Mouse (Mus musculus) myocyte (in vitro differentiated cells): ENCODE results near the gene Inava. TPM values are rescaled to one million over a fixed set of nuclear protein-coding genes. Genes with fewer than 3 reads are reported as not detected.

Experiments used
- H3K27me3 ChIP-seq: one replicate; pipeline ENCODE4 v1.6.1; 2011; ENCODE audit not compliant: control insufficient read depth, insufficient read depth, insufficient read length
- H3K36me3 ChIP-seq: one replicate; pipeline ENCODE4 v1.6.1; 2011; ENCODE audit not compliant: control insufficient read depth, insufficient read depth
- H3K4me2 ChIP-seq: one replicate; pipeline ENCODE4 v1.6.1; 2011; ENCODE audit warnings: low read depth, control low read depth
- H3K4me3 ChIP-seq: one replicate; pipeline ENCODE4 v1.5.1; 2011; ENCODE audit warnings: mild to moderate bottlenecking, control low read depth, moderate library complexity
- H3K79me2 ChIP-seq: one replicate; pipeline ENCODE4 v1.6.1; 2011; ENCODE audit not compliant: control insufficient read depth, insufficient read depth
- H3ac ChIP-seq: one replicate; pipeline ENCODE4 v1.6.1; 2011; ENCODE audit not compliant: control insufficient read depth, insufficient read length
- CEBPB ChIP-seq: IDR thresholded peaks from 2 replicates; pipeline ENCODE4 v1.6.1; 2011; ENCODE audit warnings: mild to moderate bottlenecking, moderate library complexity; ENCODE audit not compliant: poor library complexity, insufficient read depth, severe bottlenecking
- E2F4 ChIP-seq: IDR thresholded peaks from one replicate; pipeline ENCODE4 v1.6.1; 2011; ENCODE audit warnings: mild to moderate bottlenecking, control low read depth, moderate library complexity; ENCODE audit not compliant: insufficient read depth
- MAX ChIP-seq: IDR thresholded peaks from one replicate; pipeline ENCODE4 v1.6.1; 2011; ENCODE audit warnings: low read depth, mild to moderate bottlenecking, control low read depth
- MYOD1 ChIP-seq, 3 experiments: IDR thresholded peaks; one replicate each; pipeline ENCODE4 v1.6.1; 2011; ENCODE audit warnings: control low read depth in 2 of 3, low read depth in 2 of 3, mild to moderate bottlenecking in 2 of 3, moderate library complexity in 1 of 3; ENCODE audit not compliant: insufficient read length in 2 of 3, control insufficient read depth in 1 of 3
- MYOG ChIP-seq, 3 experiments: IDR thresholded peaks; one replicate each; pipeline ENCODE4 v1.6.1; 2011; ENCODE audit warnings: control low read depth in 2 of 3, low read depth in 2 of 3, mild to moderate bottlenecking in 2 of 3; ENCODE audit not compliant: insufficient read length in 2 of 3, control insufficient read depth in 1 of 3, insufficient read depth in 1 of 3
- POLR2A ChIP-seq: IDR thresholded peaks from one replicate; pipeline ENCODE4 v1.6.1; 2011; ENCODE audit warnings: low read depth, mild to moderate bottlenecking, control low read depth, moderate library complexity; ENCODE audit not compliant: insufficient read length
- POLR2AphosphoS2 ChIP-seq: IDR thresholded peaks from one replicate; pipeline ENCODE4 v1.6.1; 2011; ENCODE audit warnings: low read depth, control low read depth; ENCODE audit not compliant: insufficient read length
- REST ChIP-seq: IDR thresholded peaks from one replicate; pipeline ENCODE4 v1.6.1; 2011; ENCODE audit warnings: mild to moderate bottlenecking, control low read depth, moderate library complexity; ENCODE audit not compliant: insufficient read depth, insufficient read length
- SRF ChIP-seq: IDR thresholded peaks from one replicate; pipeline ENCODE4 v1.6.1; 2011; ENCODE audit warnings: low read depth; ENCODE audit not compliant: control insufficient read depth, insufficient read length
- TCF12 ChIP-seq: IDR thresholded peaks from one replicate; pipeline ENCODE4 v1.6.1; 2011; ENCODE audit warnings: mild to moderate bottlenecking, control low read depth; ENCODE audit not compliant: poor library complexity, insufficient read depth, severe bottlenecking
- TCF3 ChIP-seq: IDR thresholded peaks from one replicate; pipeline ENCODE4 v1.6.1; 2011; ENCODE audit warnings: low read depth, control low read depth; ENCODE audit not compliant: insufficient read length
- USF1 ChIP-seq: IDR thresholded peaks from one replicate; pipeline ENCODE4 v1.6.1; 2011; ENCODE audit warnings: low read depth, mild to moderate bottlenecking, control low read depth, moderate library complexity
- polyA plus RNA-seq: library from polyadenylated mRNA; unstranded; fragments of >200 nt; fragmentation: generic; extraction: Trizol; gene quantifications from one replicate; pipeline ENCODE4 v1.2.1, GENCODE M21; 2012; ENCODE audit warnings: missing spikeins

The Inava gene
- polyA plus RNA-seq, 1 experiment, result 11.1 TPM

DNA sequence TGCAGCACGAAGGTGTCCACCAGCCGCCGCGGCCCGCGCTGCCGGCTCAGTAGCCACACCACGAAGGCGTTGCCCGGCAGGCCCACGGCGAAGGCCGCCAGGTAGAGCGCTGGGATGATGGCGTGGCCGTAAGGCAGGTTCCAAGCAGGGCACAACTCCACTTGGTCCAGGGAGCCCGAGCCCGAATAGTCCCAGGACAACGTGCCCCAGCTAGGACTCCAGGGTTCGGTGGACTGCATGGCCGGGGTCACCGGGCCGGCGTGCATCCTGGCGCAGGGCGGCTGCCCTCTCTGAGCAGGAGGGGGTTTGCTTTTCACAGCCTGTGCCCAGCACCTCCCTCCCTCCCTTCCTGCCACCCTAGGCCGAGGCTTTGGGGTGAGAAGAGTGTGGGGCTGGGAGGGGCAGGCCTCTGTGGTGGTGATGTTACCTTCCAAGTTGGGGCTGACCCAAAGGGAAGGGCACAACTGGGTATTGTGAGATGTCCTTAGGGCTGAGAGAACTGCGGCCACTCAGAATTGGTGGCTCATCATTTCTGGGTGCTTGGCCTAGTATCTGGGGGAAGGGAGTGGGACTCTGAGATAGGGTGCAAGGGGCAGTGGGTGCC, 26.7 kb upstream of the Inava start, which contains the start of gene Gpr25:
TSS of gene Gpr25 (minus strand) at position 239 of the 604 bp plus-strand sequence.
- Histone ChIP-seq H3K4me2 (peak within 1 kb of the TSS; percentile 73), H3K27me3 (peaks cover 11% of the 10 kb centered on the region), H3K79me2 (no peaks in the 10 kb centered on the region), H3K36me3 (no peaks in the 10 kb centered on the region), H3K4me3 (no peak within 1 kb of the TSS), H3ac (peak within 1 kb of the TSS; percentile 2)
- TF ChIP-seq CEBPB, result no peak
- TF ChIP-seq POLR2A, result no peak
- no peak for TF ChIP-seq USF1
- no peak for TF ChIP-seq MYOG (IDR thresholded peaks at IDR 0.05; ENCODE audit: control insufficient read depth in 1 of 3, insufficient read depth in 1 of 3, insufficient read length in 2 of 3, low read depth in 2 of 3)
- TF ChIP-seq REST, result no peak
- no peak for TF ChIP-seq E2F4
- TF ChIP-seq TCF3, result no peak
- TF ChIP-seq MAX, result no peak
- no peak for TF ChIP-seq TCF12
- TF ChIP-seq MYOD1 (IDR thresholded peaks at IDR 0.05; ENCODE audit: control insufficient read depth in 1 of 3, insufficient read length in 2 of 3, low read depth in 2 of 3), result no peak

DNA sequence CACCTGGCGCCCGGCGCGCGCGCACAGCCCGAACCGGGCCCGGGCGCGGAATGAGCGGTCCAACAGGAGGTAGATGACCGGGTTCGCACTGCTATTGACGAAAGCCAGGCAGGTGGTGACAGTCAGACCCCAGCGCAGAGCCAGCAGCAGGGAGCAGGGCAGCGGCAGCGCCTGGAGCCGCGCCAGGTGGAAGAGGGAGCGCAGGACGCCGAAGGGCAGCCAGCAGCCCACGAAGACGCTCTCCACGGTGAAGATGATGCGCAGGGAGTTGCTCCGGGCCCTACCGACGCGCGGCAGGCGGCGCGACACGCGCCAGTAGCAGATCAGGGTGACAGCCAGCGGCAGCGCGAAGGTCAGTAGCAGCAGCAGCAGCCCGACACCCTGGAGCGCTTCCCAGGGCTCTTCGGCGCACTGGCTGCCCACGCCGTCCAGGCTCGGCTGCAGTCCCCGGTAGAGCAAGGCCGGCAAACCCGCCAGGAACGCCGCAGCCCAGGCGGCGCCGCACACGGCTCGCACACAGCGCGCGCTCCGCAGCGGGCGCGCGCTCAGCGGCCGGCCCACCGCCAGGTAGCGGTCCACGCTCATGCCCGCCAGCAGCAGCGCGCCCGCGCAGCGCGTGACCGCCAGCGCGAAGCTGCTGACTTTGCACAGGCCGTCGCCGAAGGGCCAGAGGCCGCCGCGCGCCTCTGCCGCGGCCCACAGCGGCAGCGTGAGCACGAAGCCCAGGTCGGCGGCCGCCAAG, 26.0 kb upstream of the Inava start:
- TF ChIP-seq MYOG (IDR thresholded peaks at IDR 0.05; ENCODE audit: control insufficient read depth in 1 of 3, insufficient read depth in 1 of 3, insufficient read length in 2 of 3, low read depth in 2 of 3) (no peak), TCF12 (no peak), TCF3 (no peak), SRF (no peak), MAX (no peak)
- Histone ChIP-seq H3ac (peak overlapping the region; percentile 2), H3K27me3 (peaks cover 11% of the 10 kb centered on the region), H3K4me3 (no peak overlapping the region), H3K79me2 (no peaks in the 10 kb centered on the region), H3K4me2 (peak overlapping the region; percentile 73), H3K36me3 (no peaks in the 10 kb centered on the region)

DNA sequence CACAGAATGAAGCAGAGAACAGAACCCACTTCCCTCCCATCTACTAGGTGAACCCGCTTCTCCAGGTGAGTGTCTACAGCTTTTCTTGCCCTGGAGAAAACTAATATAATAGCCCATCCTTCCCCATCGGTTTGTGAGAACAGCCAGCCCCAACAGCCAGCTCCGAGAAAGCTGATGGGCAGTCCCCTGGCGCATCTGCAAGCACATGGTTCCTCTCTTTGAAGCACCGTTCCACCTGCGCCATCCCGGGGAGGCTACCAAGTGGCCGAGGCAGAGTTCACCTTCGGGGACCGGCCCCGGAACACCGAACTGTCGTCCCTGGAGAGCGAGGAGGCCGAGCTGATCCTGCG, 25.5 kb upstream of the Inava start:
- H3K27me3 ChIP-seq, result peaks cover 11% of the 10 kb centered on the region
- peak overlapping the region; percentile 2 for H3ac ChIP-seq
- H3K4me3 ChIP-seq, result no peak overlapping the region
- no peak for TF ChIP-seq CEBPB
- H3K79me2 ChIP-seq, result no peaks in the 10 kb centered on the region
- H3K36me3 ChIP-seq, result no peaks in the 10 kb centered on the region
- peak overlapping the region; percentile 73 for H3K4me2 ChIP-seq

DNA sequence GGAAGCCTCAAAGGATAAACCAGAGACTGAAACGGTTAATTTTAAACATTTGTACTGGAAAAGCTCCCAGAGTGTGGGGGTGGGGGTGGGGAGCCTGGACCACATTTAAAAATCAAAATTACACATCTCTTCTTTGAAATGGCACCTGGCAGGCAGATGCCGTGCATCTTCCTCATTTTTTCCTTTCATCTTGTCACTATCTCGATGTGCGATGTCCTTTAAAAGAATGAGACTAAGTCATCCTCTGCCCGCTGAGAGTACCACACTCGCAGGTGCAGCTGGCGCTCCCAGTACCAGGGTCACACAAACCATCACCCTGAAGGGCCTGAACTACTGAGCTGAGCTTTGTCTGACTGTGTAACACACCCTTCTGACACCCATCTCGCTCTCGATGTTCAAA, 24.4 kb upstream of the Inava start:
- TF ChIP-seq SRF, result no peak
- TF ChIP-seq MYOG (IDR thresholded peaks at IDR 0.05; ENCODE audit: control insufficient read depth in 1 of 3, insufficient read depth in 1 of 3, insufficient read length in 2 of 3, low read depth in 2 of 3), result no peak
- no peak for TF ChIP-seq TCF12
- no peak for TF ChIP-seq USF1
- no peak for TF ChIP-seq TCF3
- TF ChIP-seq E2F4, result no peak
- no peak for TF ChIP-seq MAX
- TF ChIP-seq POLR2AphosphoS2, result no peak
- no peak for TF ChIP-seq MYOD1 (IDR thresholded peaks at IDR 0.05; ENCODE audit: control insufficient read depth in 1 of 3, insufficient read length in 2 of 3, low read depth in 2 of 3)
- Histone ChIP-seq H3K4me2 (no peak overlapping the region), H3K4me3 (no peak overlapping the region), H3K79me2 (no peaks in the 10 kb centered on the region), H3K36me3 (no peaks in the 10 kb centered on the region), H3K27me3 (peaks cover 11% of the 10 kb centered on the region), H3ac (no peak overlapping the region)

DNA sequence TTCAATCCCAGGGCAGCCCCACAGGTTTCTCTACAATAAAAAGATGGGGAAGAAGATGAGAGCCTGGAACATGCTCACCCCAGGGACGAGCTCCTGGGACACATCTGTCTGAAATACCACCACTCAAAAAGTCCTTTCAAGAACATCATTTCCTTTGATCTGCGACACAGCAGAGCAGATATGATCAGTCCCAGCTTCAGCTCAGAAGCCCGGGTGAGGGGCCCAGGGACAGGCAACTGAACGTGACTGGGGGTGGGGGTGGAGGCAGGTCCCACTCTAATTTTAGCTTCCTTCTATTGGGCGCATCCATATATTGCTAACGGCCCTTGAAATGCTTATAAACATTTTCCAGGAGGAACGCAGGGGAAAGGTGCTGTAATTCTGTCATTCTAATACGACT, 21.6 kb upstream of the Inava start:
- Histone ChIP-seq H3K4me2 (peak overlapping the region; percentile 2), H3K79me2 (no peaks in the 10 kb centered on the region), H3K36me3 (no peaks in the 10 kb centered on the region), H3ac (no peak overlapping the region), H3K27me3 (peaks cover 11% of the 10 kb centered on the region), H3K4me3 (no peak overlapping the region)
- TF ChIP-seq CEBPB (no peak), USF1 (no peak), MYOG (IDR thresholded peaks at IDR 0.05; ENCODE audit: control insufficient read depth in 1 of 3, insufficient read depth in 1 of 3, insufficient read length in 2 of 3, low read depth in 2 of 3) (no peak), SRF (no peak), TCF12 (no peak), REST (no peak), E2F4 (no peak), POLR2AphosphoS2 (no peak), MAX (no peak), TCF3 (no peak), MYOD1 (IDR thresholded peaks at IDR 0.05; ENCODE audit: control insufficient read depth in 1 of 3, insufficient read length in 2 of 3, low read depth in 2 of 3) (no peak), POLR2A (no peak)
